Mouse (Mus musculus) T-helper 17 cell (primary cell): ENCODE measurements at regions not wholly inside any gene's neighbourhood (a gene's known extent, or its start where the extent isn't known, plus 50 kb on each side); places are given as distances from the start of the nearest gene placed in this dataset.

Source experiments
- in situ Hi-C, 2 experiments: fragments of 300-600 bp; cut with MboI, MseI; formaldehyde crosslinking; loops; 1 replicate in 1 of 2; 2 replicates in 1 of 2; pipeline ENCODE4 v1.15.1; 2025; ENCODE audit warnings: high pct_unique_total_duplicates in 2 of 2

GRCm38 (mm10) chr3:138654610-138655371 is 87.2 kb upstream of the Tspan5 start:
- in situ Hi-C loops: no loop called here

- in situ Hi-C loops: no loop called here
Observed at GRCm38 (mm10) chr3:138655479-138655878, 86.5 kb upstream of the Tspan5 start.

- in situ Hi-C loops: no loop called here
Observed at GRCm38 (mm10) chr3:138662625-138663024, 79.4 kb upstream of the Tspan5 start.

GRCm38 (mm10) chr3:138668394-138669092 is 73.5 kb upstream of the Tspan5 start:
- in situ Hi-C loops: no loop called here

GRCm38 (mm10) chr3:138675881-138676280 is 66.1 kb upstream of the Tspan5 start:
- in situ Hi-C loops: no loop called here

- in situ Hi-C loops: no loop called here
Observed at GRCm38 (mm10) chr3:138678351-138678750, 63.6 kb upstream of the Tspan5 start.

GRCm38 (mm10) chr3:138686636-138687230 is 55.3 kb upstream of the Tspan5 start:
- in situ Hi-C loops: no loop called here

- in situ Hi-C loops: no loop called here
Observed at GRCm38 (mm10) chr3:138688606-138689005, 53.4 kb upstream of the Tspan5 start.
